Mouse (Mus musculus): ENCODE data around the gene Gm14326. TPM values are rescaled to one million over a fixed set of nuclear protein-coding genes. Genes with fewer than 3 reads are reported as not detected.

The Gm14326 gene
- polyA plus RNA-seq, 1 experiment from 2014 or later = 4.6 TPM

Other genes starting within 250 kb of the Gm14326 start
- gene Gm14322, start 198.0 kb downstream of the Gm14326 start, polyA plus RNA-seq (2015; fragmentation: Nextera tagmentation; extraction: Ambion mirVana) = 0.93 and 0.95 TPM in 2 replicates
- gene Gm14325, start 117.0 kb downstream of the Gm14326 start, polyA plus RNA-seq (2015; fragmentation: Nextera tagmentation; extraction: Ambion mirVana) = 7.6 and 8.5 TPM in 2 replicates
- 1.4 and 1.5 TPM in 2 replicates for gene Gm14327, start 60.2 kb downstream of the Gm14326 start, polyA plus RNA-seq (2015; fragmentation: Nextera tagmentation; extraction: Ambion mirVana)
- gene Zfp972, start 31.7 kb downstream of the Gm14326 start, polyA plus RNA-seq (2015; fragmentation: Nextera tagmentation; extraction: Ambion mirVana) = 0.41 and 0.55 TPM in 2 replicates
- 3.8 and 4.2 TPM in 2 replicates for gene Zfp971, start 66.0 kb upstream of the Gm14326 start, polyA plus RNA-seq (2015; fragmentation: Nextera tagmentation; extraction: Ambion mirVana)
- gene Zfp931, start 121.2 kb upstream of the Gm14326 start, polyA plus RNA-seq (2015; fragmentation: Nextera tagmentation; extraction: Ambion mirVana) = 3.4 and 4.4 TPM in 2 replicates
- gene Phactr3, start 161.7 kb upstream of the Gm14326 start, polyA plus RNA-seq (2015; fragmentation: Nextera tagmentation; extraction: Ambion mirVana) = 0.04 and 0.08 TPM in 2 replicates